Mouse (Mus musculus) heart, embryonic 14.5 days (tissue): ENCODE measurements around the gene Gm9837. TPM values are rescaled to one million over a fixed set of nuclear protein-coding genes. Genes with fewer than 3 reads are reported as not detected.

ENCODE experiments used
- ATAC-seq: fragments of 200-750 bp; cut with Nextera tagmentation; 2 replicates; pipeline ENCODE4 v1.8.0; 2017; ENCODE audit warnings: low read depth, moderate TSS enrichment; ENCODE audit not compliant: insufficient number of reproducible peaks, insufficient read depth, low FRiP score
- H3K27ac ChIP-seq, 2 experiments: fragments of 200-500 bp in 1 of 2; fragments of 300-500 bp in 1 of 2; sonication (generic) in 1 of 2; replicated peaks in 1 of 2; 2 replicates each; pipeline ENCODE4 v1.5.1; 2012 to 2014; ENCODE audit warnings: low read depth in 2 of 2, low read length in 2 of 2, control low read depth in 1 of 2, mild to moderate bottlenecking in 1 of 2, mixed read lengths in 1 of 2; ENCODE audit not compliant: control insufficient read depth in 1 of 2, insufficient read depth in 1 of 2
- H3K27me3 ChIP-seq: fragments of 300-500 bp; sonication (generic); 2 replicates; pipeline ENCODE4 v1.6.1; 2014; ENCODE audit warnings: mild to moderate bottlenecking, low read length, control low read depth; ENCODE audit not compliant: control insufficient read depth, insufficient read depth
- H3K36me3 ChIP-seq: fragments of 300-500 bp; sonication (generic); 2 replicates; pipeline ENCODE4 v1.6.1; 2014; ENCODE audit warnings: mild to moderate bottlenecking, control low read depth, low read length, mixed read lengths; ENCODE audit not compliant: control insufficient read depth, insufficient read depth
- H3K4me1 ChIP-seq, 2 experiments: fragments of 200-500 bp in 1 of 2; fragments of 300-500 bp in 1 of 2; sonication (generic) in 1 of 2; 2 replicates each; pipeline ENCODE4 v1.6.1; 2012 to 2014; ENCODE audit warnings: low read length in 2 of 2, control low read depth in 1 of 2, mixed read lengths in 1 of 2; ENCODE audit not compliant: control insufficient read depth in 2 of 2, insufficient read depth in 2 of 2
- H3K4me2 ChIP-seq: fragments of 300-500 bp; sonication (generic); 2 replicates; pipeline ENCODE4 v1.6.1; 2014; ENCODE audit warnings: mild to moderate bottlenecking, low read length
- H3K4me3 ChIP-seq, 2 experiments: fragments of 200-500 bp in 1 of 2; fragments of 300-500 bp in 1 of 2; sonication (generic) in 1 of 2; 2 replicates each; pipeline ENCODE4 v1.5.1; 2012 to 2014; ENCODE audit warnings: low read length in 2 of 2, mild to moderate bottlenecking in 2 of 2, control low read depth in 1 of 2, low read depth in 1 of 2, moderate library complexity in 1 of 2; ENCODE audit not compliant: control insufficient read depth in 1 of 2, insufficient read depth in 1 of 2
- H3K9ac ChIP-seq: fragments of 300-500 bp; sonication (generic); 2 replicates; pipeline ENCODE4 v1.6.1; 2014; ENCODE audit warnings: mild to moderate bottlenecking, low read length
- H3K9me3 ChIP-seq: fragments of 300-500 bp; sonication (generic); 2 replicates; pipeline ENCODE4 v1.6.1; 2016; ENCODE audit warnings: low read length, control low read depth; ENCODE audit not compliant: control insufficient read depth
- WGBS: fragments of 180-500 bp; shearing (Covaris S2); extraction: QIAGEN DNeasy Blood & Tissue Kit; methylation state at CpG from one replicate; pipeline ENCODE4 v1.1.7; 2014; 5-methylcytosine and 5-hydroxymethylcytosine counted together
- polyA plus RNA-seq: library from polyadenylated mRNA; unstranded; fragments of >200 nt; fragmentation: Nextera tagmentation; extraction: Ambion mirVana; gene quantifications from 2 replicates; pipeline ENCODE4 v1.2.1, GENCODE M21; 2014

Gm9837 gene
- not detected in 2 replicates for polyA plus RNA-seq

GRCm38 (mm10) chr11:53469968-53470695 lies at the start of gene Gm9837:
Gene Gm9837 (minus strand): TSS chr11:53470479.
- Histone ChIP-seq H3K4me2 (peak within 1 kb of the TSS; percentile 56), H3K27ac (peak within 1 kb of the TSS in 1 of 2 experiments; percentile 54; a peak in 1 of 4 replicates), H3K4me1 (peaks cover 6 to 12% of the 10 kb centered on the region in 2 experiments; a peak in 2 of 4 replicates), H3K9me3 (no peaks in the 10 kb centered on the region), H3K36me3 (no peaks in the 10 kb centered on the region), H3K9ac (no peak within 1 kb of the TSS), H3K27me3 (peaks cover 32% of the 10 kb centered on the region), H3K4me3 (peak within 1 kb of the TSS; percentile 16; a peak in 2 of 4 replicates)
- 3% methylated on average over 29 of the region's 29 CpGs for WGBS
- peak; percentile 68; the same call in 1 of the 2 replicates for ATAC-seq

- Histone ChIP-seq H3K9ac (peak within 1 kb of the TSS; percentile 89), H3K36me3 (no peaks in the 10 kb centered on the region), H3K27me3 (no peaks in the 10 kb centered on the region), H3K4me1 (peaks cover 21 to 32% of the 10 kb centered on the region in 2 experiments), H3K4me3 (peak within 1 kb of the TSS; percentile 57 to 95), H3K27ac (peak within 1 kb of the TSS; percentile 47 to 81; a peak in 2 of 4 replicates), H3K9me3 (no peaks in the 10 kb centered on the region), H3K4me2 (peak within 1 kb of the TSS; percentile 83)
- 5% methylated on average over 75 of the region's 79 CpGs for WGBS
- peak; percentile 64 for ATAC-seq
Measured at GRCm38 (mm10) chr11:53519207-53520121, 49.2 kb upstream of the Gm9837 start, which contains the start of gene Sept8. Gene Sept8 (plus strand): TSS chr11:53519257.

GRCm38 (mm10) chr11:53518759-53519158 lies 48.5 kb upstream of the Gm9837 start:
- Histone ChIP-seq H3K36me3 (no peaks in the 10 kb centered on the region), H3K27ac (no peak overlapping the region), H3K4me2 (peak overlapping the region; percentile 83), H3K4me1 (peaks cover 21 to 32% of the 10 kb centered on the region in 2 experiments), H3K27me3 (no peaks in the 10 kb centered on the region), H3K9me3 (no peaks in the 10 kb centered on the region), H3K9ac (no peak overlapping the region), H3K4me3 (no peak overlapping the region)
- 48% methylated on average over 5 of the region's 5 CpGs for WGBS
- ATAC-seq, result no peak

GRCm38 (mm10) chr11:53516775-53517627 lies 46.7 kb upstream of the Gm9837 start:
- H3K4me2 ChIP-seq, result no peak overlapping the region
- no peaks in the 10 kb centered on the region for H3K36me3 ChIP-seq
- no peak for ATAC-seq
- no peaks in the 10 kb centered on the region for H3K27me3 ChIP-seq
- no peak overlapping the region for H3K4me3 ChIP-seq
- H3K9me3 ChIP-seq, result no peaks in the 10 kb centered on the region
- no peak overlapping the region for H3K9ac ChIP-seq
- H3K27ac ChIP-seq, result 0 out of 4 replicates have a peak overlapping the region, but pooled peaks of 1 of the 2 experiments have one; percentile 5
- WGBS, result 51% methylated on average over 8 of the region's 8 CpGs
- peaks cover 13 to 17% of the 10 kb centered on the region in 2 experiments for H3K4me1 ChIP-seq

GRCm38 (mm10) chr11:53510351-53510750 lies 40.1 kb upstream of the Gm9837 start:
- Histone ChIP-seq H3K4me1 (no peaks in the 10 kb centered on the region; a peak in 1 of 4 replicates), H3K36me3 (no peaks in the 10 kb centered on the region), H3K9ac (no peak overlapping the region), H3K4me3 (no peak overlapping the region), H3K27me3 (no peaks in the 10 kb centered on the region), H3K9me3 (no peaks in the 10 kb centered on the region), H3K27ac (no peak overlapping the region), H3K4me2 (no peak overlapping the region)
- 25% methylated on average over 5 of the region's 5 CpGs for WGBS
- ATAC-seq, result no peak

GRCm38 (mm10) chr11:53508591-53508990 lies 38.3 kb upstream of the Gm9837 start:
- no peak overlapping the region for H3K27ac ChIP-seq
- ATAC-seq, result no peak
- no peaks in the 10 kb centered on the region for H3K9me3 ChIP-seq
- H3K9ac ChIP-seq, result no peak overlapping the region
- no peaks in the 10 kb centered on the region for H3K27me3 ChIP-seq
- H3K4me2 ChIP-seq, result no peak overlapping the region
- H3K4me1 ChIP-seq, result no peaks in the 10 kb centered on the region; a peak in 1 of 4 replicates
- H3K36me3 ChIP-seq, result no peaks in the 10 kb centered on the region
- no peak overlapping the region for H3K4me3 ChIP-seq
- 48% methylated on average over 3 of the region's 3 CpGs for WGBS

- Histone ChIP-seq H3K9me3 (no peaks in the 10 kb centered on the region), H3K36me3 (no peaks in the 10 kb centered on the region), H3K4me2 (no peak overlapping the region), H3K4me3 (no peak overlapping the region), H3K27me3 (no peaks in the 10 kb centered on the region), H3K27ac (no peak overlapping the region), H3K9ac (no peak overlapping the region), H3K4me1 (no peaks in the 10 kb centered on the region; a peak in 1 of 4 replicates)
- 53% methylated on average over 7 of the region's 7 CpGs for WGBS
- no peak for ATAC-seq
Measured at GRCm38 (mm10) chr11:53508152-53508551, 37.9 kb upstream of the Gm9837 start.
